Mouse (Mus musculus): ENCODE results near the gene Swsap1.
A peak's percentile ranks its signal among the peaks of the same experiment; 100 is the strongest.

Gene Swsap1

DNA sequence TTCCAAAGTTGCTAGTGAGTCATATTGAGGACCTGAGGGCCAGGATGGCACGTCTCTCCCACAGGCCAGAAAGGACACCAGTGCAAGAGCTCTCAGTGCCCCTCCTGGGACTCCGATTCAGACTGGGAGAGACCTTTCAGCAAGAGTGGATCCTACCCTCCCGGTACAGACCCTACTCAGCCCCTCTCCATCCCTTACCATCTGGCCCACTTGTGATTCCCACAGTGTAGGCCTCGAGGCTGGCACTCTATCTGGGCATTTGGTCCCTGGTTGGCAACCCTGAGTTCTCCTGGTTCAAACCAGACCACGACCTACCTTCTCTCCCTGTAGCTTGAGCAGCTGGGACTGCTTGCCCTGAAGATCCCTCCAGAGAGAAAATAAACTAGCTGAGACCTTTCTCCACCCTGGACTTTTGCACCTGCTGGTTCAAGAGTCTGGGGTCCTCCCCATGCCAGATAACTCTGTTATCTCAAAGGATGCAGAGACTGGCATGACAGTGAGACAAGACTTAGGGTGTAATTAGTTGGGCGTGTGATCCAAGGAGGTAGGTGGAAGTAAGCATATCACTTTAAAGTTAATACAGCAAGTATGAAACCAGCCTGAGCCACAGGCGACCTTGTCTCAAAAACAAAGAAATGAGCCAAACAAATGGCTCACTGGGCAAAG, 20.0 kb upstream of the Swsap1 start:
- no peak for DNase-seq (ENCODE audit: low read depth, low spot score)

DNA sequence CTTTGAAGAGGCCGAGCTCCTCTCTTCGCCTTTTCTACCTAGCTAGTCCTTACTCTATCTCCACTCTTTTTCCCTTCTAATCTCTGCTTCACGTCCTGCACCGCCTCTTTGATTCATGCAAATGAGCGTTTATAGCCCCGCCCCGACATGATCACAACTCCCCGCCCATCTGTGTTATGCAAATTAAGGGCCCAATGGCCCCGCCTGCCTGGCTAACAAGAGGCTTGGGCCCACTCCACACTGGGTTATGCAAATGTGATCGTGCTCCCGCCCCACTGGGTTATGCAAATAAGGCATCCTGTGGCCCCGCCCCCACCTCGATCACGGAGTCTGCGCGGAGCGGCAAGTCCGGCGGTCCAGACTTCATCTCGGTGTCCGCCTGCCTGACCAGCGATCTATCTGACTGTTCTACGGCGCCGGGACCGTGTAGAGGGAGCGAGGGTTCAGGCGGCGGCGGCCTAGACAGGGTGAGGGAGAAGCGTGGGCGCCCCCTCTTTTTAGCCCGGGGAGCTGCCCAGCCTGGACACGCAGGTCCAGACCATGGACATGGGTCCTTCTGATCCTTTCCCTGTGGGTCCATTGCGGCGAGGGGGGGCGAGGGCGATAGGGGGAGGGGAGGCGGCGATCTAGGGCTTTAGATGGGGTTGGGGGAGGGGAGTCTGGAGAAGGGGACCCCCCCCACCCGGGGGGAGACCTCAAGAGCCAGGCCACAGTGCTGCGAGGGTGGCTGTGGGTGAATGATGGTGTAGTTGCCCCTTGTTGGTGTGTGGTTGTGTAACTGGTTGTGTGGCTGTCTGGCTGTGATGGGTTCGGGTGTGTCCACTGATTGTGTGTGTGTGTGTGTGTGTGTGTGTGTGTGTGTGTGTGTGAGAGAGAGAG, 18.6 kb upstream of the Swsap1 start, which contains the start of gene Plppr2:
Plppr2 (plus strand) TSS at position 342 of the 879 bp plus-strand sequence.
- peak; percentile 94 for DNase-seq (ENCODE audit: low read depth, low spot score)

DNA sequence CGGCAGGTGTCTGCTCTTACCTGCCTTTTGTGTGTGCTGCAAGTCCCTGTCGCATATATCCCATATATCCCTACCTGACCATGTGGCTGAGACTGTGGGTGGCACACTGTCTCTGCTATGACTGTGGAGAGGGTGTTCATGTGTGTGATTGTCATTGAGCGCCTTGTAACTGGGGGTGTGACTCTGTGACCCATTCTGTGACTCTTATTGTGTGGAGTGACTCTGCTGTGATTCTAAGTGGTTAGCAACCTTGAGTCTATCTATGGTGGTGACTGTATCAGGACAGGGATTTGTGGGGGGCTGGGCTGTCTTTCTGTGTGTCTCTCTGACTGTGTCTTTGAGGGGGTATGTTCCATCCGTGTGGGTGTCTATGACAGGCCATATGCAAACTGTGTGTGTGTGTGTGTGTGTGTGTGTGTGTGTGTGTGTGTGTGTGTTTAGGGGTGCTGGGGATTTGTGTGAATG, 17.8 kb upstream of the Swsap1 start:
- DNase-seq (ENCODE audit: low read depth, low spot score) = no peak

DNA sequence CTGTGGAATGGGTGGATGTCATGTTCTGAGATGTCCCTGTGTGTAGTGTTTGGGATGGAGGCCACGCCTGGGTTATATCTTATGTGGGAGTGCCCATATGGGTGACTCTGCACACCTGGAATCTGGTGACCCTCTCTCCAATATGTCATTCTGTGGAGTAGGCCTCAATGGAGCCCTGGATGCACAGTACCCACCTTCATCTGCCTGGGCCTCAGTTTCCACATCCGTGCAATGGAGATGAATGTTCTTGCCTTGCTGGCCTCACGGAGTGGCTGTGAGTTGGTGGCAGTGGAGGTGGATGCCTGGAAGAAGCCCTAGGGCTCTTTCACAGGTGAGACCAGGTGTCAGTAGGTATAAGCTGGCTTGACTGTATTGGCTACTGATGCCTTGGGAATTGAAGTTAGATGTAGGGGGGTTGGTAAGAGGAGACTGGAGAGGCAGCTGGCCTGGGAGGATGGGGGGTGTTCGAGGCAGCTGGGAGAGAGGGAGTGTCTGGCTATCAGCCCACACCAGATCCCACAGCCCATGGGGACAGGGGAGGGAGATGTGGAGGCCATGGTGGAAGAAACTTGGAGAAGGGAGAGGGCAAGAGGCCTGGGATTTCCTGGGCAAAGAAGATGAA, 17.2 kb upstream of the Swsap1 start:
- no peak for DNase-seq (ENCODE audit: low read depth, low spot score)

DNA sequence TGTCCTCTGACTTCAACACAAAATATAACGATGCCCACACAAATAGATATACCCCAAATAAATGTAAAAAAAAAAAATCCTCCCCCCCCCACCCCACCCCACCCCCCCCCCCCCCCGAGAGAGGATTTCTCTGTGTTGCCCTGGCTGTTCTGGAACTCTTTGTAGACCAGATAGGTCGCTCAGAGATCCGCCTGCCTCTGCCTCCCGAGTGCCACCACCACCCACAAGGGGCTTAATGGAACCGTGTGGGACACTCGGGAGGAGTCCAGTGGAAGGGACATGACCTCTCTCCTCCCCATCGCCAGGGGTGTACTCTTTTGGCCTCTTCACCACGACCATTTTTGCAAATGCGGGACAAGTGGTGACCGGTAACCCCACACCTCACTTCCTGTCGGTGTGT, 12.5 kb upstream of the Swsap1 start:
- DNase-seq (ENCODE audit: low read depth, low spot score) = no peak

DNA sequence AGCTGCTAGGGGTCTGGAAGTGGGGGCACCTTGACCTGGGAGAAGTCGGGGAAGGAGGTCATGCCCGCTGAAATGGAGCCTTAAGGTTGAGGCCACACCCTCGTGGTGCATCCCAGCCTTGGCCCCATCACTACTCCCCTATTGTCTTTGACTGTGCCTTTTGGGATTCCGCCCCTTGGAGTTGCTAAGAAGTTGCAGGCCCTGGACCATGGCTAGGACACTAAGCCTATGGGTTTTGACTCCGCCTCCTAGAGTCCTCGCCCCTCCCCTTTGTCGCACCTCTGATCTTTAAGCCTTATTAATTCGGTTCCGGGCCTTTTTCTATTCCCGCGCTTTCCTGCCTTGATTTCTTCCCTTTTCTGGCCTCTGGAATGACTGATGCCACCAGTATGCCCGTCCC, 11.9 kb upstream of the Swsap1 start:
- DNase-seq (ENCODE audit: low read depth, low spot score) = no peak

DNA sequence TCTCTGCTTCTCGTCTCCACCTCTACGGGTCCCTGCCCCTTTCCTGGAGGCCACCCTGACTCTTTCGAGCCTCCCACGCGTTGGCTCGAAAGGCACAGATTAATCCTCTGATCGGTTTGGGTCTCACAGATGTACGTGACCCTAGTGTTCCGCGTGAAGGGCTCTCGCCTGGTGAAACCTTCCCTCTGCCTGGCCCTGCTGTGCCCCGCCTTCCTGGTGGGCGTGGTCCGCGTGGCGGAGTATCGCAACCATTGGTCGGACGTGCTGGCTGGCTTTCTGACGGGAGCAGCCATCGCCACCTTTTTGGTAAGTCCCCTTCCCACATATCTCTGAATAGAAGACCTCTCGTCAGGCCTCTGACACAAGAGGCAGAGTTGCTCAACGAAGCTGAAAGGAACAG, 11.3 kb upstream of the Swsap1 start:
- DNase-seq (ENCODE audit: low read depth, low spot score) = no peak

DNA sequence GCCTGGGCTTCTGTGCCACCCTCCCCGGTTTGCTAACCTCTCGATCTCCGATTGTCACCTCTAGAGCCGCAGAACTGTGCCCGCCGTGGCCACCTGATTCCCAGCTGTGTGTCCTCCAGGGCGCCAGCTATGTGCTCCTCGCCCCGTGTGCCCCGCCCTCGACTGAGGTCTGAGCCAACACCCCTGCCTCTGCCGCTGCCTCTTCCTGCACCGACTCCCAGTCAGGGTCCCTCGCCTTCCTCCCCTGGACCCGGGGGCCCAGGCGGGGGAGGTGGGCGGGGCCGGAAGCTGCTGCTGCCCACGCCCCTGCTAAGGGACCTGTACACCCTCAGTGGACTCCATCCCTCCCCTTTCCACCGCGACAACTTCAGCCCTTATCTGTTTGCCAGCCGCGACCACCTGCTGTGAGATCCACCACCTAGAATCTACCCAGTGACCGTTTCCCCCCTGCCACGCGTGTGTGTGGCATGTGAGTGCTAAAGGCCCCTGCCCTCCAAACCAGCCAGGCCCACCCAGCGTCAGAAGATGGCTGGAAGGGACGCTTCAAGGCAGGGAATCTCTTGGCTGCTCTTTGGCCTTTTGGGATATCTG, 7.9 kb upstream of the Swsap1 start:
- DNase-seq (ENCODE audit: low read depth, low spot score) = no peak

DNA sequence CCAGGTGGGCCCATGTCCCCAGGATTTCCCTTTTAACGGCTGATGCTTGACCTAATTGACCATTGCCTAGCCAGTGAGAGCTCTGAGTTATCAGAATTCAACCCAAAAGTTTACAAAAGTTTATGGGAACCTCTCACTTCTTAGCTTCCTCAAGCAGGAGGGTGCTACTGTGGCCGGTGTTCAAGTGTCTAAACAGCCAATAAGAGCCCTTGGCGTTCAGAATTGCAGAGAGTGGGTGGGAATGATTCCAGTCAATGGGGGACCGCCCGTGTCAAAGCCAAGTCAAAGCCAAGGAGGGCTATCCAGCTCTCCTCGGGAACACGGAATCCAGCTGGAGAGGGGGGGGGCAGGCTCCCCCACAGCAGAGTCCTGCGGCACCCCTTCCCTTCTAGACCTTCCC, 7.4 kb upstream of the Swsap1 start:
- DNase-seq (ENCODE audit: low read depth, low spot score) = no peak

DNA sequence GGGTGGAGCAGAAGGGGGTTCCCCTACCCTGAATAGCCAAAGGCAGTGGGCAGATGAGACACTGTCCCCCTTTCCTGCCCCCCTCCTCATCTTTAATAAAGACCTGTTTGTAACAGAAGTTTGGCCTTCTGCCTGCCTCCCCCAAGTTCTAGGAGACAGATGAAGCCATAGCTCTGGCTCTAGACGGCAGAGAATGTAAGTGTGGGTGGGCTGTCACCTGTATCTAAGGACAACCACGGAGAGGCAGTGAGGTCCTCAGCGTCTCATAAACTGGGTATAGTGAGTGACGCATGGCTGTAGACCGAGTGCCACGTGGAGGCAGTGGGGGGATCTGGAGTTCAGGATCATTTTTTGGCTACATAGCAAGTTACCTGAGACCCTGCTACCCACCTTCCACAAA, 6.8 kb upstream of the Swsap1 start:
- DNase-seq (ENCODE audit: low read depth, low spot score) = no peak

DNA sequence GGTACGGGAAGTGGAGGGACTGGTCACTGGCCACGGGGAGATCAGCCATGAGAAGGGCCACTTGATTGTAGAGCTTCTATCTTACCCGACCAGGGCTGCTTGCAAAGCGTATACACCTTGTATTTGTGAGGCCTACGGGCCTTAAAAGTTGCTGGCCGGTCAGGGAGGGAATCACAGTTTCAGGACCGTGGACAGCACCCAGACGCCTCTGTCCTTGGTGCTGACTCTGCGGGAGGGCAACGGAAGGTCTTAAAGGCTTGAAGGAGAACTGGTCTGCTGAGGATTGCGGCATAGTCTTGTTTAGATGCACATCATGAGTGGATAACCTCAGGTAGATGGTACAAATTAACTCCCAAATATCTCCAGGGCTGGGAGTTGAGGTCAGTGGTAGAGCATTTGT, 5.2 kb upstream of the Swsap1 start:
- DNase-seq (ENCODE audit: low read depth, low spot score) = no peak

DNA sequence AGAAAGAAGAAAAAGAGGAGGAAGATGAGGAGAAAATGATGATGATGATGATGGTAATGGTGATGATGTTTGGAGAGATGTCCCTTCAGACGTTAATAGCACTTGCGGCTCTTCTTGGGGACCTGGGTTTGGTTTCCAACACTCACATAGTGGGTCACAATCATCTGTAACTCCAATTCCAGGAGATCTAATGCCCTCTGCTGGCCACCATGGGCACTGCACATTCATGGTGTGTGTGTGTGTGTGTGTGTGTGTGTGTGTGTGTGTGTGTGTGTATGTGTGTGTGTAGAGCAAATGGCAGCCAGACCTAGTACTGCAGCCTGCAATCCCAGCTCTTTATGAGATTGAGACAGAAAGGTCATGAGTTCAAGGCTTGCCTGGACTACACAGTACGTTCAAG, 3.6 kb upstream of the Swsap1 start:
- no peak for DNase-seq (ENCODE audit: low read depth, low spot score)

DNA sequence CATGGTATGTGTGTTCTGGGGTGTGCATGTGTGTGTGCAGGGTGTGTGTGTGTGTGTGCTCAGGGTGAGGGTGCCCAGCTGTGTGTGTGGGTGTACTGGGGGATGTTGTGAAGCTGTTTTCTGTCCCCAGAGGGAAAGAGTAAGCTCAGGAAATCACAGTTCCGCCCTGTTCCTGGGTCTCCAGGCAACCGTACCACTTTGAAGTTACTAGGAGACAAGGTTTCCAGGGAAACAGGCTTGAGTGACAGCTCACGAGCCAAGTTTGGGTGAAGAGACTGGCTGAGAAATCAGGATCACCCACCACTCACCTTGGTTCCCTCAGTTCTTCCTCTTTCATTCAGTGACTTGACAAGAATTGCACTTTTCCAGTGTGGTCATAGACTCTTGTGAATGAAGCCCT, 2.0 kb upstream of the Swsap1 start:
- DNase-seq (ENCODE audit: low read depth, low spot score) = no peak

DNA sequence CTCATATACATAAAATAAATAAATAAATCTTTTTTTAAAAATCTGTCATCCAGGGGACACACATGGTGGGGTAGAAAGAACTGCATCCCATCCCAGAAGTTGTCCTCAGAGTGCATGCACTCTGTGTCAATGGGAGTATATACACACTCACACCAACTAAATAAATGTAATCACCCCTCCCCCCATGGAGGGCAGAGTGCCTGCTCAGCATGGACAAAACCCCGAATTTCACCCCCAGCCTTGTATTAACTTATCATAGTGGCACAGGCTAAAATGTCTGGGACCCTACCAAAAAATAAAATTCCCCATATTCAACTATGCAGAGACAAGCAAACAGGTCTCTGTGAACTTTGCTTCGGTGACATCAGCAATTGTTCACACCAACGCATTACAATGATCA, 920 bp upstream of the Swsap1 start:
- no peak for DNase-seq (ENCODE audit: low read depth, low spot score)

DNA sequence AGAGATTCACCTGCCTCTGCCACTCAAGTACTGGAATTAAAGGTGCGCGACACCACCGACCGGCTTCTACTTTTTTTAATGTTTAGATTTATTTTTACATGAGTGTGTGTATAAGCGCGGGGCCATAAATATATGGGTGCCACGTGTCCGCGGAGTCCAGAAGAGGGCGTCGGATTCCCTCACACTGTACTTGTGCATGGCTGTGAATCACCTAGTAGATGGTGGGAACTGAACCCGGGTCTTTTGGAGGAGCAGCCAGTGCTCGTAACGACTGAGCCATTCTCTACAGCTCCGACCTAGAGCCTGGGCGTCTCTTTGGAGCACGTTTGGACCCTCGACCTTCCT, 358 bp upstream of the Swsap1 start:
- DNase-seq (ENCODE audit: low read depth, low spot score) = no peak

DNA sequence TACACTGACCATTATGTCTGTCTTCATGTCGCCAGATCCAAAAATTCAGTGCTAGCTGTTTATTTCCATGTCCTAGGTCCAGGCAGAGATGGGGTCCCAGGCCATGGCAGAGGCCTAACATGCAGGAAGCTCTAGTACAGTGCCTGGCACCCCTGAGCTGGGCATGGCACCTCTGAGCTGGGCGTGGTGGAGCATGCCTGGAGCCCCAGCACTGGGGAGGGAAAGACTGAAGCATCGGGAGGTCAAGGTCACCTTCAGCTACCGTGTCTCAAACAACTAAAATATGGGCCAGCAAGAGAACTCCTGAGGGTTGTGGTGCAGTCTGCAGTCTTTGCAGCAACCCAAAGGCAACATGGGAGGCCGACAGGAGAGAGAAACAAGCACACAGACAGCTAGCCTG, 2.8 kb downstream of the Swsap1 start:
- DNase-seq (ENCODE audit: low read depth, low spot score) = no peak

DNA sequence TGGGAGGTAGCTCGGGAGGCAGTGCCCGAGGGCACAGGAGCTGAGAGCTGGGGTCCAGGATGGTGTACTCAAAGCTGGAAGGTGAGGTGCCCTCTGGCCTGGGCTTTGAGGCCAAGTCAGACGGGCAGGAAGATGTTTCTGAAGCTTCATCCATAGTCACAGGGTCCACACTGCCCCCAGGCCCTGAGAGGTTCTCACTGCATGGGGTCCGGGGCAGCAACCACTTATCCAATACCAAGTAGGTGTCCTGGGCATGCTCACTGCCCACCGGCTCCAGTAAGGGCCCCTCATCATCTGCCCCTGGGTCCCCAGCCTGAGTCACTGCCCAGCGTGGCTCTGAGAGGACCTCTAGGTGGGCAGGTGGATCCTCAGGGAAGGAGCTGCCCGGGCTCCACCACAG, 3.7 kb downstream of the Swsap1 start:
- no peak for DNase-seq (ENCODE audit: low read depth, low spot score)

DNA sequence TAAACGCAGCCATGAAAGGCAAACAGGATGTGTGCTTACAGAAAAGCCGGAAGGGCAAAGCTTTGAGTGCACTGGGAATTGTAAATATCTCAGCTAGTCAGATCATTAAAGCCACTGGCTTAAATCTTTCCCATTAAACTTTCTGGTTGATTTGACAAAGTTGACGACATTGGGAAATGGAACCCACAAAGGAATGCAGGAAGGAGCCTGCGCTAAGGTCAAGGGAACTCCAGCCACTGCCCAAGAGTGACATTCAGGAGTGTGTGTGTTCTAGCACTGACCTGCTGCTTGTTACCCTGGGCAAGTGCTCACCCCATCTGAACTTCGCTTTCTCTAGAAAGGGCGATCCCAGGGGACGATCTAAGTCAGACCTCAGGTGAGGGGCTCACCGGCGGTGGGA, 4.6 kb downstream of the Swsap1 start:
- DNase-seq (ENCODE audit: low read depth, low spot score) = no peak

DNA sequence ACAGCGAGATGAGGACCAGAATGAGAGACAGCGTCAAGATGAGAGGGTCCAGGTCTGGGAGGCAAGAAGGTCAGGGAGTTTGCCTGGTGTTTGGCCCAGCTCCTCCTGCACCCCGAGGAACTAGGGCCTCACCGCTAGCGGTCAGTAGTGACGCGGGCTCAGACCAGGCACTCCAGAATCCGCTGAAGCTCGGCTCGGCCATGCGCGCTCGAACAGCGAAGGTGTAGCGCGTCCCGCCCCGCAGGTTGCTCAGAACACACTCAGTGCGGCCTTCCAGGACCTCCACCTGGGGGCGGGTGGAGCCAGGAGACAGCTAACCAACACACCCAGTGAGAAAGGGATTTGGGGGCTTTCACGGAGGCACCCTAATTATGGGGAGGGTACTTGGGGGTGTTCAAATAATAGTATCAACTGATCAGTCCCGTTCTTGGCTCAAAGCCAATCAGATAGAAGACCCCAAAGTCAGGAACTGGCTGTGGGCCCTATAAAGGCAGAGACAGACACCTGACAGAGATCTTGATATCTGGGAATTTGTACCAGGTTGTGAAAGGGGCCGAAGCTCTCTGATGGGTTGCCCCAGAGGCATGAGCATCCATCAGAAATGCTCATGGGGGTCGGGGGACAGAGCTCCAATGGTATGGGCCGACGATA, 5.1 kb downstream of the Swsap1 start:
- no peak for DNase-seq (ENCODE audit: low read depth, low spot score)

DNA sequence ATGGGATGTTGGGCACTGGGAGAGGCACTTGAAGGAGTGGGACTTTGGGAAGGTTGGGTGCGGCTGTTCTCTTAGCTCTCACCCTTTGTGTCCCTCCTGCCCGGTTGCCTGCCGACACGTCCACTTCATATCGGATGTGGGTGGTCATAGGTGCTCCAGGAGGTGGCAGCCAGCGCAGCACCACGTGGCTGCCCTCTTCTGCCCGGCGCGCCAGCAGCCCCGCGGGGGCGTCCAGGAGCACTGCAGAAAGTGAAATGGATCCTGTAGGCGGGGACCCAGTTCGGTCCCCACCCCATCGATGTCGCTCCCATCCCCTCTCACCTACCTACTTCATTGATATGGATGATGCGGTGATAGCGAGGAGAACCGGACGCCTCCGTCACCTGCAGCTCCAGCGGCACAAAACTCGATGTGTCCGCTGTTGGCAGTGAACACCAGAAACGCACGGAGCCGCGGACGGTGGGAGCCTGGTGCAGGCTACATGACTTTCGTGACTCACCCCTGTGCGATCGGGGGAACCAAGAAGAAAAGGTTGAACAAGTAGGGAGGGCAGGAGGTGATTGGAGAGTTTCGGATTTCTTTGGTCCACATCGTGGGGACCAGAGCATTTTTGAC, 5.9 kb downstream of the Swsap1 start:
- DNase-seq (ENCODE audit: low read depth, low spot score) = no peak

DNA sequence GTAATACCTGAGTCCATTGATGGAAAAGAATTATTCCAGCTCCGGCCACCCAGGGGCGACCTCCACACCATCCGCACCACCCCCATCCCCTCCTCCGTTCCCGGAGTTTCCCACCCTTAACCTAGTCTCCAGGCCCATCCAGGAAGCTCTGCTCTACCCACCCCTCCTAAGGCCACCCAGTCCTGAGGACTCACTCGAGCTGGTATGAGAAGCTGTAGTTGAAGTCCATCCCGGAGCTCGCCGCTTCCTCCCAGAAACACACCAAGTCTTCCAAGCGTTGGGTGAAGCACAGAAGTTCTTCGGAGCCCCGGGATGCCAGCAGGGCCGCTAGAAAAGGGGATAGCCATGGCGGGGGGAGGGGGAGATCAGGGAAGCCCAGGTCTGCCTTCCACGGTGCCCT, 6.5 kb downstream of the Swsap1 start:
- no peak for DNase-seq (ENCODE audit: low read depth, low spot score)
